Mouse (Mus musculus) midbrain, embryonic 13.5 days (tissue): Measurements from ENCODE around the gene Isca2. TPM values are rescaled to one million over a fixed set of nuclear protein-coding genes. Genes with fewer than 3 reads are reported as not detected.
A peak's percentile ranks its signal among the peaks of the same experiment; 100 is the strongest.

Experiments used
- ATAC-seq: fragments of 200-750 bp; cut with Nextera tagmentation; 2 replicates; pipeline ENCODE4 v1.8.0; 2017; ENCODE audit warnings: mild to moderate bottlenecking, moderate TSS enrichment, moderate library complexity
- H3K27ac ChIP-seq: fragments of 300-500 bp; sonication (generic); 2 replicates; pipeline ENCODE4 v1.5.1; 2015; ENCODE audit warnings: inconsistent platforms, mild to moderate bottlenecking, moderate library complexity
- H3K27me3 ChIP-seq: fragments of 300-500 bp; sonication (generic); 2 replicates; pipeline ENCODE4 v1.6.1; 2015; ENCODE audit warnings: mild to moderate bottlenecking, inconsistent platforms
- H3K36me3 ChIP-seq: fragments of 300-500 bp; sonication (generic); 2 replicates; pipeline ENCODE4 v1.6.1; 2015; ENCODE audit warnings: mild to moderate bottlenecking, inconsistent platforms
- H3K4me1 ChIP-seq: fragments of 300-500 bp; sonication (generic); replicated peaks from 2 replicates; pipeline ENCODE4 v1.6.1; 2015; ENCODE audit warnings: inconsistent platforms
- H3K4me2 ChIP-seq: fragments of 300-500 bp; sonication (generic); replicated peaks from 2 replicates; pipeline ENCODE4 v1.6.1; 2015; ENCODE audit warnings: moderate library complexity, mild to moderate bottlenecking, inconsistent platforms
- H3K4me3 ChIP-seq: fragments of 300-500 bp; sonication (generic); replicated peaks from 2 replicates; pipeline ENCODE4 v1.5.1; 2015; ENCODE audit warnings: mild to moderate bottlenecking, inconsistent platforms
- H3K9ac ChIP-seq: fragments of 300-500 bp; sonication (generic); replicated peaks from 2 replicates; pipeline ENCODE4 v1.6.1; 2015; ENCODE audit warnings: mild to moderate bottlenecking, inconsistent platforms
- H3K9me3 ChIP-seq: fragments of 300-500 bp; sonication (generic); 2 replicates; pipeline ENCODE4 v1.6.1; 2016; ENCODE audit warnings: mild to moderate bottlenecking, inconsistent platforms
- WGBS: fragments of 180-500 bp; shearing (Covaris S2); methylation state at CpG from one replicate; pipeline ENCODE4 v1.1.7; 2015; 5-methylcytosine and 5-hydroxymethylcytosine counted together
- polyA plus RNA-seq: library from polyadenylated mRNA; unstranded; fragments of >200 nt; fragmentation: Nextera tagmentation; extraction: Ambion mirVana; gene quantifications from 2 replicates; pipeline ENCODE4 v1.2.1, GENCODE M21; 2015

Isca2 gene
- polyA plus RNA-seq, 1 experiment from 2014 or later = 167 TPM

DNA sequence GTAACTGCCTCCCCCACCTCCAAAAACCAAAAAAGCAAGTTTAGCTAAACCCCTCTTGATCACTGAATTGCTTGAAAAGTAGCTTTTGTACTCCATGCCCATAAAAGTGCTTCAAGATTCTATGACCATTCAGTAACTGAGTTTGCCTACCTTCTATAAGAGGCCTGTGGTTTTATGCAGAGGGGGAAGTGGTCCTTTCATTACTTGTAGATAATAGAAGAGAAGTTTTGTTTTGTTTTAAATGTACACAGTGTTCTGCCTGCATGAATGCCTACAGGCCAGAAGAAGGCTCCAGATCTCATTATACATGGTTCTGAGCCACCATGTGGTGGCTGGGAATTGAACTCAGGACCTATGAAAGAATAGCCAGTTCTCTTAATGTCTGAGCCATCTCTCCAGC is 3.2 kb downstream of the Isca2 start:
- no peaks in the 10 kb centered on the region for H3K9me3 ChIP-seq
- H3K36me3 ChIP-seq = no peaks in the 10 kb centered on the region
- H3K4me1 ChIP-seq = peaks cover 21% of the 10 kb centered on the region
- H3K4me2 ChIP-seq = no peak overlapping the region
- no peak overlapping the region for H3K9ac ChIP-seq
- no peak for ATAC-seq
- H3K27me3 ChIP-seq = no peaks in the 10 kb centered on the region
- H3K4me3 ChIP-seq = no peak overlapping the region
- H3K27ac ChIP-seq = no peak overlapping the region

DNA sequence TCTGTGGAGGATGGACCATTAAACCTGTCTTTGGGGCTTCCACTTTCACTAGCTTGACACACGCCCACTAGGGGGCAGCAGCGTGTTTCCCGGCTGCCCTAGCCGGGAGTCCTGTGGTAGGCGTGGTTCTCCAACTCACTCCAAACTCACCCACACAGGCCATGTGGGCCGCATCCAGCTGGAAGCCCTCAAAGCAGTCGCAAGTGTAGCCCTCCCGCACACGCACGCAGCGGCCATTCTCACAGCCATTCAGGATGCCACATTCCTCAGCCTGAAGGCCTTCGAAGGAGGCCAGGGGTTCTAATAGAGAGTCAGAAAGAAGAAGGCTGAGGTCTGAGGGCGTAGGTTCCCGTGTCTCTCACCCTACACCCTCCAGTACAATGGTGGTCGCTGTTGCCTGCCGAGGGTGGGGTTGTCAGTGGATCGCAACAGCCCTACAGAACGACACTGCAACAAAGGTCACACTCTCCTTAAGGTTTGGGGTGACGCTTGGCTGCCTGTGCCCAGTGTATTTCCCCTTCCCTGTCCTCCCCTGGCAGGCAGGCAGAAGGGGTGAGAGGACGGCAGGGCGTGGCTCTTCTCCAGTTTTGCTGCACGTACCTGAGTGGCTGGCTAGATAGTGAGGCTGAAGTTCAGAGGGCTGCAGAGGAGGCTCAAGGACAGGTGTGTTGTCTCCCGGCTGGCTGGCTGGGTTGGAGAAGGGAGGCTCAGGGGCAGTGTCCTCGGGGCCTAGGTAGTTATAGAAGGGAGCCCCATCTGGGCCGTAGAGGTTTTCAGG is 11.7 kb downstream of the Isca2 start:
- no peak overlapping the region for H3K4me3 ChIP-seq
- WGBS = 35% methylated on average over 25 of the region's 25 CpGs
- H3K9me3 ChIP-seq = no peaks in the 10 kb centered on the region
- peaks cover 7% of the 10 kb centered on the region for H3K4me1 ChIP-seq
- H3K27me3 ChIP-seq = 0 out of 2 replicates have a peak, but pooled peaks cover 5% of the 10 kb centered on the region
- 0 out of 2 replicates have a peak overlapping the region, but pooled peaks have one; percentile 19 for H3K4me2 ChIP-seq
- peak; percentile 83 for ATAC-seq
- no peak overlapping the region for H3K27ac ChIP-seq
- no peaks in the 10 kb centered on the region for H3K36me3 ChIP-seq
- no peak overlapping the region for H3K9ac ChIP-seq

DNA sequence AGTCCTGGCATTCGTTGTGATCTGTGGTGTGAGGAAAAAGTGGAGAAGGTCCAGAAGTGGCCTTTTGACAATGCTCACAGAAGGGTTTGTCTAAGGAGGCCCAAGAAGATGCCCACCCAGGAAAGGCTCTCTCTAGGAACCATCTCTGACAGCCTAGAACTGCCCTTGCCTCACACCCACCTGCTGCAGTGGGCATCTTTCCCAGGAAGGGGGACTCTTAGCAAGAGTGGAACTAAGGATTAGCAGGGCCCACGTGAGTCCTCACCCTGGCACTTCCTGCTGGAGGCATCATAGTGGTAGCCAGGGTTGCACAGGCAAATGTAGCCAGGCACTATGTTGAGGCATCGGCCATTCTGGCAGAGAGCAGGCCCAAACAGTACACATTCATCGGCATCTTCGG is 13.0 kb downstream of the Isca2 start:
- H3K9me3 ChIP-seq = no peaks in the 10 kb centered on the region
- no peak overlapping the region for H3K27ac ChIP-seq

DNA sequence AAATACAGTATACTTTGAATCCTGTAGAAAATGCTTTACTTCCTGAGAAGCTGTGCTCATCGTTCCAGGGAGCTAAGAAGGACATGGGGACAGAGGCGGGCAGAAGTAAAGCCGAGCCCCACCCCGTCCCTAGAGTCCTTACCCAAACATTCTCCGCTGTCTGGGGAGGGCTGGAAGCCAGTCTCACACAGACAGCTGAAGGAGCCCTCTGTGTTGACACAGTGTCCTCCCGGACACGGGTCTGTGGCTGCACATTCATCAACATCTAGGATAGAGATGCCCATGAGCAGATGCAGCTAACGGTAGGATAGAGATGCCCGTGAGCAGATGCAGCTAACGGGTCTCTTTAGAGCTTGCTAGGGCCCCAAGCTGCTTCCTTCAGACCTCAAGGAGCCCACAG is 17.8 kb downstream of the Isca2 start:
- WGBS = 73% methylated on average over 10 of the region's 10 CpGs
- H3K4me2 ChIP-seq = no peak overlapping the region

More for the DNA sequence above, 13.0 kb downstream of the Isca2 start:
- H3K9ac ChIP-seq = no peak overlapping the region; the same call in 1 of the 2 replicates
- no peak for ATAC-seq
- H3K4me2 ChIP-seq = no peak overlapping the region
- peaks cover 8% of the 10 kb centered on the region for H3K4me1 ChIP-seq
- no peak overlapping the region for H3K4me3 ChIP-seq
- 0 out of 2 replicates have a peak, but pooled peaks cover 5% of the 10 kb centered on the region for H3K27me3 ChIP-seq
- H3K36me3 ChIP-seq = no peaks in the 10 kb centered on the region
- WGBS = 59% methylated on average over 5 of the region's 5 CpGs

DNA sequence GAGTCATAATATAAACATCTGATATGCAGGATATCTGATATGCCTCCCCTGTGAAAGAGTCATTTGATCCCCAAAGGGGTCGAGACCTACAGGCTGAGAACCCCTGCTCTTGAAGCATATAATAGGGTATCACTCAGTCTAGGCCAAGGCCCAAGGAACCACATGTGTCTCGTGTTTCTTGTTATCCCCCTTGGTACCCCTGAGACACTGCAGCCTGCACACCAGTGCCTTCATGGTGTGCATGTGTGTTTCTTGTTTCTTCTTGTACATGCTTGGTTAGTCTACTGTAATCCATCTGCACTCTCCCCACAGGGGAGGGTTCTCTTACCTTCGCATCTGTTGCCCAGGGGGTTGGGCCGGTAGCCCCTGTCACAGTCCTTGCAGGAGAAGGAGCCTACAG is 19.6 kb downstream of the Isca2 start:
- Histone ChIP-seq H3K27me3 (no peaks in the 10 kb centered on the region), H3K9ac (no peak overlapping the region), H3K36me3 (no peaks in the 10 kb centered on the region), H3K4me3 (no peak overlapping the region), H3K9me3 (no peaks in the 10 kb centered on the region), H3K4me2 (no peak overlapping the region), H3K27ac (no peak overlapping the region), H3K4me1 (peaks cover 3% of the 10 kb centered on the region; the same call in 1 of the 2 replicates)
- 87% methylated on average over 4 of the region's 4 CpGs for WGBS
- ATAC-seq = no peak

More for the DNA sequence above, 17.8 kb downstream of the Isca2 start:
- ATAC-seq = no peak
- Histone ChIP-seq H3K9me3 (no peaks in the 10 kb centered on the region), H3K9ac (no peak overlapping the region), H3K4me3 (no peak overlapping the region), H3K4me1 (peaks cover 8% of the 10 kb centered on the region; the same call in 1 of the 2 replicates), H3K36me3 (no peaks in the 10 kb centered on the region), H3K27me3 (no peaks in the 10 kb centered on the region), H3K27ac (no peak overlapping the region)

DNA sequence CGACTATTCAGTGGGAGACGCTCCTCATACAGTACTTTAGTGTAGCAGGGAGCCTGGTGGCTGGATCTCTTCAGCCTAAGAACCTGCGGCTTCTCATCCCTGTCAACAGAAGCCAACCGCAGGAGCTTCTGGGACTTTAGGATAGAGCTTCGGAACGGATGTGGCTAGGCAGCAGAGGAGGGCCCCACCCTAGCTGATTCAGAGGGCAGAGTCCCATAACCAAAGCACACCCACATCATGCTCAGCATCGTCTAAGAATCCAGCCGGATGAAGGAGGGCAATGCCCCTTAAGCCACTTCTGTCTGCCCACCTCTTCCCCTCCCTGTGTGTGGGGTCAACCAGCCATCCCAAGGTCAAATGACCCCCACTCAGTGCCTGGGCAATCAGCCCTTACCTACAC is 21.6 kb downstream of the Isca2 start:
- ATAC-seq = no peak
- 87% methylated on average over 8 of the region's 8 CpGs for WGBS

DNA sequence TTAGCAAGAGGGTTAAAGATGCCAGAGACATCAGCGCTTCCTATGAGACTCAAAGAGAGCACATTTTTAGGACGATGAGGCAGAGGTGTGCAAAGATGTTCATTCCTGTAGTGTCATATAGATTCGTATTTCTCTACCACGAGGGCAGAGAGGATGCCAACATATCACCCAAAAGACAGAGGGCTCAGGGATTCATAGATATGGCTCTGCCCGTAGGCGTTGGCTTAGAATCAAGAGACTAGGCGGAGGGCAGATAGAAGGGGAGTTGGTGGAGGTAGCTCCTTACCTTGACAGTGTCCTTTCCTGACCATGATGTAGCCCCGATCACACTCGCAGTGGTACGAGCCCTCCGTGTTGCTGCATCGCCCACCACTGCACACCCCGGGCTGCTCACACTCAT is 26.0 kb downstream of the Isca2 start:
- Histone ChIP-seq H3K4me3 (no peak overlapping the region), H3K4me1 (no peaks in the 10 kb centered on the region), H3K9me3 (no peaks in the 10 kb centered on the region), H3K27me3 (no peaks in the 10 kb centered on the region), H3K36me3 (no peaks in the 10 kb centered on the region), H3K27ac (no peak overlapping the region), H3K4me2 (no peak overlapping the region), H3K9ac (no peak overlapping the region)
- WGBS = 94% methylated on average over 13 of the region's 13 CpGs
- no peak for ATAC-seq

More for the DNA sequence above, 21.6 kb downstream of the Isca2 start:
- H3K27ac ChIP-seq = no peak overlapping the region
- peaks cover 3% of the 10 kb centered on the region; the same call in 1 of the 2 replicates for H3K4me1 ChIP-seq
- no peaks in the 10 kb centered on the region for H3K36me3 ChIP-seq
- no peaks in the 10 kb centered on the region for H3K27me3 ChIP-seq
- no peak overlapping the region for H3K9ac ChIP-seq
- no peak overlapping the region for H3K4me2 ChIP-seq
- no peaks in the 10 kb centered on the region for H3K9me3 ChIP-seq
- no peak overlapping the region for H3K4me3 ChIP-seq

DNA sequence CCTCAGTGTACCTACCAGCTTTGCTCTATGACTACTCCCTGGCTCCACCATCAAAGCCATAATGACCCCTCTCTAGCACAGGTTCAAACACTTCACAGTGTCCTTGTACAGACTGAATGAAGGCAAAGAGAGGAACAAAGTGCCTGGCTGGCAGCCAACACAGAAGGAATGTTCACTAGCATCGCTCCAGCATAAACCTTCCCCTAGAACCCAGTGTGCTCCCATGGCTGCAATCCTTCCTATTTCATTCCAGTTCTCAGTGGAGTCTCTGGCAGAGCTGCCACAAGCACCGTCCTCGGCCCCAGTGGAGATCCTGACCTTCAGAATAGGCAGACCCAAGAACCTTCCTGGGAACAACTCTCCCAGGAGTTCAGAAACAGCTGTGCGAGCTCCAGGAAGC is 27.4 kb downstream of the Isca2 start:
- WGBS = 77% methylated on average over 4 of the region's 4 CpGs
- no peak overlapping the region for H3K4me2 ChIP-seq
- H3K9ac ChIP-seq = no peak overlapping the region
- H3K27ac ChIP-seq = no peak overlapping the region
- no peaks in the 10 kb centered on the region for H3K36me3 ChIP-seq
- H3K9me3 ChIP-seq = no peaks in the 10 kb centered on the region
- H3K27me3 ChIP-seq = no peaks in the 10 kb centered on the region
- no peak for ATAC-seq
- H3K4me3 ChIP-seq = no peak overlapping the region
- no peaks in the 10 kb centered on the region for H3K4me1 ChIP-seq

DNA sequence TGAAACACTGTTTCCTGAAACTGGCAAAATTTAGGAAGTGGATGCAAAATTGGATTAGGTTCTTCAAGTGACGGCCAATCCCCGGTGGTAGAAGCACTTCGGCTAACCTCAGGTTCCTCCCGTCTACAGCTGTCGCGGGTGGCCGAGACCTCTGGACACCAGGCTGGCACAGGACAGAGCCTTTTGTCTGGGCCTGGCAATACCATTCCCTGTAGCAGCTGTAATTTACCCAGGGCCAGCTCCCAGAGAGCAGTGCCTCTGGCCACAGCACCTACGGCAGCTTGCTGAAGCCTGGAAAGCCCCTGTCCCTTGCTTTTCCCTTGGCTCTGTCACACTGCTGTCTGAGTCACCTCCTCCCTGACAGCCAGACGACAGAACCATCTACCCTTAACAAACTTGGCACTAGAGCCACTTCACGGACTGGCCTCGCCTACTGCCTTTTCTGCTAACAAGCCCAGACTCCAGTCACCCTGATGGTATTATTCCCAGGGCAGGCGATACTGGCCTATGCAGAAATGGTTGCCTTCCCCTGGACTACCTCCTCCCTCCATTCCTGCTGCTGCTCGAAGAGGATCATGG is 28.6 kb downstream of the Isca2 start:
- Histone ChIP-seq H3K4me2 (no peak overlapping the region), H3K36me3 (no peaks in the 10 kb centered on the region), H3K27ac (no peak overlapping the region), H3K27me3 (no peaks in the 10 kb centered on the region), H3K4me3 (no peak overlapping the region), H3K9ac (no peak overlapping the region), H3K9me3 (no peaks in the 10 kb centered on the region), H3K4me1 (no peaks in the 10 kb centered on the region; the same call in 1 of the 2 replicates)
- WGBS = 92% methylated on average over 13 of the region's 13 CpGs
- ATAC-seq = no peak

DNA sequence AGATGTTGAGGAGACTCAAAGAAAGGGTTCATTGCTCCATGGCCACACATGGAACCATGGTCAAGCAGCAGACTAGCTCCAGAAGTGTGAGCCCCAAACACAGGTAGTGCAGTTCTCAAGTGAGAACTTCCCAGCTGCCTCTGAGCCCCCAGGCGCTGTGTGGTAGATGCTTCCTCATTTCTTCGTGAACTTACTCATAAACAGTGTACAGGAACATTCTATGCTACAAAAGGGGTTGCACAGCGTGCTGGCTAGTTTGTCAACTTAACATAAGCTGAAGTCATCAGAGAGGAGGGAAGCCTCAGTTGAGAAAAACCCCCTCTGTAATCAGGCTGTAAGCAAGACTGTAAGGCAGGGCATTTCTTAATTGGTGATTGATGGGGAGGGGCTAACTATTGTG is 29.6 kb downstream of the Isca2 start:
- Histone ChIP-seq H3K27ac (no peak overlapping the region), H3K4me2 (no peak overlapping the region), H3K4me1 (no peaks in the 10 kb centered on the region; the same call in 1 of the 2 replicates), H3K27me3 (no peaks in the 10 kb centered on the region), H3K4me3 (no peak overlapping the region), H3K9ac (no peak overlapping the region), H3K36me3 (no peaks in the 10 kb centered on the region), H3K9me3 (no peaks in the 10 kb centered on the region)
- no peak for ATAC-seq
- WGBS = 88% methylated on average over 3 of the region's 3 CpGs

DNA sequence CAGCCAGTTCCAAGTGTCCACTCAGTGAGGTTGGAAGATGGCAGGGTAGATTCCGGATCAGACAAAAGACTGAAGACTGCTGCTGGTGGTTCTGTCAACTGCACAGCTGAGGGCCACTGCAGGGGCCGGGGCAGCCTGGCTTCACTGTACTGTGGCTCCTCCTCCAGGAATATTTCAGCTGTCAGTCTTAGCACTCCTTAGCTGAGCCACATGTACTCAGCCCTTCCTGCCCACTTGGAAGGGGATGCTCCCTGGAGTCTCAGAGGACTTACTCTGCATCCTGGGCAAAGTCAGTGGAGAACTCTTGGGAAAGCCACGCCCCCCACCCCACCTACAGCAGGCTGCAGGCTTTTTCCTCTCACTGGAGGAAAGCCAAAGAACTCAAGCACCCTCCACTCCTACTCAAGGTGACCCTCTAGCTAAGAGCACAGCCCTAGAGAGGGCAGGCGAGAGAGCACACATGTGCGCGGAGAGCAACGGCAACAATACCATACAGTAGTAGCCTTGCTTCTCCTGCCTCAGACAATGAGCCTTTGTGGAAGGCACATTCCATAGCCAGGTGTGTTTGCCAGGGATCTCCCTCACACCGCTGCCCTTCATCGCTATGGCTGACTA is 32.3 kb downstream of the Isca2 start:
- 80% methylated on average over 9 of the region's 9 CpGs for WGBS
- H3K27ac ChIP-seq = no peak overlapping the region
- no peak overlapping the region for H3K4me2 ChIP-seq
- no peaks in the 10 kb centered on the region for H3K9me3 ChIP-seq
- H3K27me3 ChIP-seq = no peaks in the 10 kb centered on the region
- ATAC-seq = no peak
- no peaks in the 10 kb centered on the region for H3K36me3 ChIP-seq
- no peaks in the 10 kb centered on the region; the same call in 1 of the 2 replicates for H3K4me1 ChIP-seq
- no peak overlapping the region for H3K4me3 ChIP-seq
- no peak overlapping the region for H3K9ac ChIP-seq

DNA sequence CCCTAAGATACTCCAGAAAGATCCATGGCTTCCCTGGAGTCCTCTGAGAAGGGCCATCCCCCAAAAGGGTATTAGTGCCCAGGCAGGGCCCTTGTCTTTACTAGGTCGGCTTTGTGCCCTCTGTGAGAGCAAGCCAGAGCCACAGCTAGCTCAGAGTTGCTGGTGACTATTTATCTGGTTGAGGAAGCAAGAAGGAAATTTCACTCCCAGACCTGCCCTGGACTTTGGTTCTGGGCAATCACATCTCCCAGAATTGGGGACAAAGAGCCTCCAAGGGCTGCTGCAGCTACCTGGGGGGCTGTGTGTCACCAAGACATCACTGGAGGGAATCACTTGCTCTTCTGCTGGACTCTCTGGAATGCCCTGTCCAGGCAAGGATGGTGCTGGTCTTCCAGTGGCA is 33.0 kb downstream of the Isca2 start:
- WGBS = 84% methylated on average over 1 of the region's 1 CpGs
- Histone ChIP-seq H3K4me1 (no peaks in the 10 kb centered on the region; the same call in 1 of the 2 replicates), H3K4me2 (no peak overlapping the region), H3K9ac (no peak overlapping the region), H3K27me3 (no peaks in the 10 kb centered on the region), H3K9me3 (no peaks in the 10 kb centered on the region), H3K27ac (no peak overlapping the region), H3K36me3 (no peaks in the 10 kb centered on the region), H3K4me3 (no peak overlapping the region)
- ATAC-seq = no peak
